Comparison of ENCODE assay signal across 9 mouse cellular contexts in the genomic region with DNA sequence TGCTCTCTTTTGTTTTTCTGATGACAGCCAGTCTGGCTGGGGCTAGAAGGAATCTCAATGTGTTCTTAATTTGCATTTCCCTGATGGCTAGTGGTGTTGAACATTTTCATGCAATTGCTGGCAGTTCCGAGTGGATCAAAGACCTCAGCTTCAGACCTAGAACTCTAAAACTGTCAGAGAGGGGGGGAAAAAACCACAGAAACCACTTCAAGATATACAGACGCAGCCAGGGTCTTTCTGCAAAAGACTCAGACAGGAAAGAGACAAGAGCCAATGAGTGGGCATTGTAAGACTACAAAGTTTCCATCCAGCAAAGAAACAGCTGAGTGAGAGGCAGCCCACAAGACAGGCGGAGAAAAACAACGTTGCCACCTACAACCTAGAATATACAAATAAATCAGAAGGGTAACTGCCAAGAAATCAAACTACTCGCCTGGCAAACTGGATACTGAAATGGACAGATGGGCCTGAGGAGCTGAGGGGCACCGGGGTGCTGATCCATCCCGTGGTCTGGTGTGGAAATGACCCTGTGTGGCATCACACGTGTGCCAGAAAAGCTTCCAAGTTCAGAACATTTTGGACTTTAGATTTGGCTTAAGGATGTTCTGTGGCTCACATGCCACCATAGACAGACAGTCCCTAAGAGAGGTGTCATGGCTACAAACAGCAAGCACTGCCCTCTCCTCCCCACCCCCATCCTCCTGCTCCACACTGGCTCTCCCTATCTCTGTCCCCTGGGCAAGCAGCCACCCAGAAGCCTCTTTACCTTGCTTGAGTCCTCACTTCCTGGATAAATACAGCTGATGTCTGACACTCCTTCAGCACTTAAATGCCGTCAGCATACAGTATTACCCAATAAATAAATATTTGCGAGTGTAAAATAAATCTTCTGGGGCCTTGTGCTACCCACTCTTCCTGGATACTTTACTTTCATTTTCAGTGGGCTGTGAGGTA. TPM values are rescaled to one million over a fixed set of nuclear protein-coding genes. Genes with fewer than 3 reads are reported as not detected.
A peak's percentile ranks its signal among the peaks of the same experiment; 100 is the strongest.
DNase-seq lines count a peak whose midpoint lies in the region; ATAC-seq lines count a peak whose summit lies in the region.
"Had no signal": no experiment of that assay in that cellular context is flagged by ENCODE, and none has a peak within 500 bp of the region (broad histone marks: within the 10 kb centered on the region; RNA-seq: fewer than 3 reads in every experiment).

No protein-coding gene starts in this region.

- H3K36me3 ChIP-seq in embryonic facial prominence, embryonic 11.5 days (replicated peaks; ENCODE audit: control insufficient read depth, insufficient read depth, low read depth, low read length): no peaks in the 10 kb centered on the region
- H3K36me3 ChIP-seq in embryonic facial prominence, embryonic 10.5 days (replicated peaks): no peaks in the 10 kb centered on the region

- H3K27me3 ChIP-seq in embryonic facial prominence, embryonic 11.5 days (ENCODE audit: control insufficient read depth, insufficient read depth, low read length): no peaks in the 10 kb centered on the region
- no peaks in the 10 kb centered on the region for H3K27me3 ChIP-seq in embryonic facial prominence, embryonic 10.5 days (replicated peaks; ENCODE audit: low read depth, poor library complexity, severe bottlenecking)

- no peak overlapping the region for H3K4me3 ChIP-seq in embryonic facial prominence, embryonic 11.5 days (ENCODE audit: low read depth, low read length)
- H3K4me3 ChIP-seq in embryonic facial prominence, embryonic 10.5 days: no peak overlapping the region

- H3K9ac ChIP-seq in embryonic facial prominence, embryonic 11.5 days (replicated peaks; ENCODE audit: low read length): no peak overlapping the region

- no peaks in the 10 kb centered on the region for H3K4me1 ChIP-seq in embryonic facial prominence, embryonic 11.5 days (ENCODE audit: control insufficient read depth, insufficient read depth, low read length)
- peaks cover 20% of the 10 kb centered on the region for H3K4me1 ChIP-seq in embryonic facial prominence, embryonic 10.5 days

- peak; percentile 47 for DNase-seq in embryonic facial prominence, embryonic 11.5 days (ENCODE audit: low spot score)
- DNase-seq in embryonic facial prominence, embryonic 10.5 days (ENCODE audit: low spot score): no peak
- peak; percentile 48 for DNase-seq in urinary bladder, postnatal 14 days (ENCODE audit: low spot score)
- DNase-seq in urinary bladder, postnatal 25 days (ENCODE audit: low spot score): no peak
- DNase-seq in lung, postnatal 36 days: peak; percentile 85
- DNase-seq in left cerebral cortex, postnatal 4 days: no peak
- no peak for DNase-seq in layer of hippocampus, postnatal 14 days (ENCODE audit: low spot score in 2 of 2)

- no peak for ATAC-seq in embryonic facial prominence, embryonic 11.5 days (replicated peaks; ENCODE audit: insufficient number of reproducible peaks, low FRiP score, low TSS enrichment, low read depth)
- ATAC-seq in erythroblast, adult 5-6 weeks (replicated peaks; ENCODE audit: low FRiP score, poor library complexity, severe bottlenecking): no peak

- H3K9me3 ChIP-seq in embryonic facial prominence, embryonic 11.5 days (replicated peaks; ENCODE audit: control insufficient read depth, low read length): no peaks in the 10 kb centered on the region
- no peaks in the 10 kb centered on the region for H3K9me3 ChIP-seq in embryonic facial prominence, embryonic 10.5 days

- no peak overlapping the region for H3K4me2 ChIP-seq in embryonic facial prominence, embryonic 11.5 days (ENCODE audit: low read depth, low read length)

- no peak overlapping the region for H3K27ac ChIP-seq in embryonic facial prominence, embryonic 11.5 days (replicated peaks; ENCODE audit: low read depth, low read length)
- no peak overlapping the region; the same call in 1 of the 2 replicates for H3K27ac ChIP-seq in embryonic facial prominence, embryonic 10.5 days (replicated peaks)
- H3K27ac ChIP-seq: macrophage had no signal

- WGBS in embryonic facial prominence, embryonic 11.5 days: 62% methylated on average over 10 of the region's 10 CpGs
- WGBS in embryonic facial prominence, embryonic 10.5 days: 68% methylated on average over 10 of the region's 10 CpGs

- intact Hi-C loops in left cerebral cortex, postnatal 4 days (cut with DNase I): no loop called here

RNA-seq across cellular contexts. Expression of a gene that starts 19.8 kb away (rescaled TPM):
- polyA plus RNA-seq in embryonic facial prominence, embryonic 11.5 days (2014; fragmentation: Nextera tagmentation; extraction: Ambion mirVana): 2.7 and 5.0 TPM in 2 replicates
- 5.9 and 6.0 TPM in 2 replicates for polyA plus RNA-seq in embryonic facial prominence, embryonic 10.5 days (2016; fragmentation: Nextera tagmentation; extraction: Ambion mirVana)
- total RNA-seq in erythroblast, adult 5-6 weeks (2015; ENCODE audit: low replicate concordance): 2.7 and 8.8 TPM in 2 replicates
- total RNA-seq in erythroblast, adult 5-6 weeks (2017; ENCODE audit: low replicate concordance): 3.6 and 9.9 TPM in 2 replicates
- total RNA-seq in left cerebral cortex, postnatal 4 days (2021): 10 to 100 TPM; 68.4 to 73.9 TPM
- total RNA-seq in layer of hippocampus, postnatal 14 days (2021): 10 to 100 TPM; 57.3 to 76.8 TPM

RNA-seq across cellular contexts. Expression of a gene that starts 34.5 kb away (rescaled TPM):
- not detected in 2 replicates for polyA plus RNA-seq in embryonic facial prominence, embryonic 11.5 days (2014; fragmentation: Nextera tagmentation; extraction: Ambion mirVana)
- not detected in 2 replicates for polyA plus RNA-seq in embryonic facial prominence, embryonic 10.5 days (2016; fragmentation: Nextera tagmentation; extraction: Ambion mirVana)
- total RNA-seq in erythroblast, adult 5-6 weeks (2015; ENCODE audit: low replicate concordance): not detected in 2 replicates
- not detected in 2 replicates for total RNA-seq in erythroblast, adult 5-6 weeks (2017; ENCODE audit: low replicate concordance)
- total RNA-seq in left cerebral cortex, postnatal 4 days (2021): not detected
- not detected for total RNA-seq in layer of hippocampus, postnatal 14 days (2021)
- polyA plus RNA-seq: macrophage had no signal

RNA-seq across cellular contexts. Expression of a gene that starts 46.0 kb away (rescaled TPM):
- 4.0 and 20.8 TPM in 2 replicates for polyA plus RNA-seq in embryonic facial prominence, embryonic 11.5 days (2014; fragmentation: Nextera tagmentation; extraction: Ambion mirVana)
- polyA plus RNA-seq in embryonic facial prominence, embryonic 10.5 days (2016; fragmentation: Nextera tagmentation; extraction: Ambion mirVana): 0.97 and 1.0 TPM in 2 replicates
- not detected in 2 replicates for total RNA-seq in erythroblast, adult 5-6 weeks (2015; ENCODE audit: low replicate concordance)
- total RNA-seq in erythroblast, adult 5-6 weeks (2017; ENCODE audit: low replicate concordance): not detected in 2 replicates
- 1 to 10 TPM; 3.9 to 4.2 TPM for total RNA-seq in left cerebral cortex, postnatal 4 days (2021)
- 1 to 10 TPM; 2.6 to 3.0 TPM for total RNA-seq in layer of hippocampus, postnatal 14 days (2021)
- polyA plus RNA-seq: macrophage had no signal

Comparison
In these comparisons a context has a peak if more than half of its experiments do, and no peak if none do; other contexts are left out.
1. DNase-seq: peak in embryonic facial prominence, embryonic 11.5 days (single experiment), urinary bladder, postnatal 14 days (single experiment) and lung, postnatal 36 days (single experiment); none in embryonic facial prominence, embryonic 10.5 days (single experiment), urinary bladder, postnatal 25 days (single experiment), left cerebral cortex, postnatal 4 days (single experiment) and layer of hippocampus, postnatal 14 days (0 of 2).
2. RNA of a gene that starts 19.8 kb away (total RNA-seq): 57.3 to 76.8 TPM in layer of hippocampus, postnatal 14 days and 68.4 to 73.9 TPM in left cerebral cortex, postnatal 4 days; 2.7 to 9.9 TPM in erythroblast, adult 5-6 weeks; every median in the first group is over 4 times any median in the second.